Mouse (Mus musculus): Measurements from ENCODE around the gene Filip1l.

- TF ChIP-seq ZC3H11A (IDR thresholded peaks at IDR 0.05; ENCODE audit: borderline replicate concordance, low read depth, low read length) (no peak), CHD2 (IDR thresholded peaks at IDR 0.05; ENCODE audit: low read depth, low read length) (no peak), ZNF384 (IDR thresholded peaks at IDR 0.05; ENCODE audit: low read depth, low read length) (no peak), HCFC1 (IDR thresholded peaks at IDR 0.05; ENCODE audit: borderline replicate concordance, insufficient read depth, low read length) (no peak), MAFK (IDR thresholded peaks at IDR 0.05; ENCODE audit: insufficient read depth, low read depth, low read length) (no peak)
Observed at GRCm38 (mm10) chr16:57525476-57525875, 172.6 kb downstream of the Filip1l start.
